Mouse (Mus musculus): ENCODE results near the gene Ak4.

DNA sequence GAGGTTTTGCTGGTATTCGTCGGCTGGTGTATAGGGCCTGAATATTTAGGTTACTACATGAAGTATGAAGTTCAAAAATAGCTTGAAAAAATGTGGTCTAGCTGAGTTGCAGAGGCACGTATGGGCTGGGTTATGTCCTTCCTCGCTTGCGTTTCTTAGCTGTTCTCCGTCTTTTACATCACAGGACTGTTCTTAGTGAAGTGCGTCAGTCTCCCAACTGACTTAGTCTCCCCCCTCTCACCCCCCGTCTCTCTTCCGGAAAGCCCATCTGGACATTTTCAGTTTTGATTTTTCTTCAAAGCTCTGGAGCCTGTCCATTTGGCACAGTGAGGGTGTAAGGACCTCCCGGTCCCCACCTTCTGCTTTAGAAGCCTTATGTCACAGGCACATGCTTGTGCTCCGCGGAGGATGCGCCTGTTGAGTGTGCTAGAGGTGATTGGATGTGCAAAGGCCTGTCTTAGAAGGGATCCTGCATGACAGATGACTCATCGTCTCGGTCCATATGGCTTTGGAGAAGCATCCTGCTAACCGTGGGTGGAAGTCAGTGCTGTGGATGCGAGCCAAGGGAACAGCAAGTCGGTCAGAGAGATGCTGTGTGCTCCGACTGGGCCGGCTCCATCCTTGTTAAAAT, 31.2 kb downstream of the Ak4 start:
- TF ChIP-seq CTCF (IDR thresholded peaks at IDR 0.05; ENCODE audit: borderline replicate concordance, extremely low read depth, insufficient read depth, insufficient read length): no peak
- TF ChIP-seq POLR2A (IDR thresholded peaks at IDR 0.05; ENCODE audit: borderline replicate concordance, extremely low read depth, insufficient read depth, insufficient read length, poor library complexity, severe bottlenecking): no peak

Data from brain, embryonic 14.5 days (tissue).